Mouse (Mus musculus): ENCODE measurements around the gene Dner. TPM values are rescaled to one million over a fixed set of nuclear protein-coding genes. Genes with fewer than 3 reads are reported as not detected.

The Dner gene
- total RNA-seq, 2 experiments from 2014 or later, result 140 to 143 TPM

DNA sequence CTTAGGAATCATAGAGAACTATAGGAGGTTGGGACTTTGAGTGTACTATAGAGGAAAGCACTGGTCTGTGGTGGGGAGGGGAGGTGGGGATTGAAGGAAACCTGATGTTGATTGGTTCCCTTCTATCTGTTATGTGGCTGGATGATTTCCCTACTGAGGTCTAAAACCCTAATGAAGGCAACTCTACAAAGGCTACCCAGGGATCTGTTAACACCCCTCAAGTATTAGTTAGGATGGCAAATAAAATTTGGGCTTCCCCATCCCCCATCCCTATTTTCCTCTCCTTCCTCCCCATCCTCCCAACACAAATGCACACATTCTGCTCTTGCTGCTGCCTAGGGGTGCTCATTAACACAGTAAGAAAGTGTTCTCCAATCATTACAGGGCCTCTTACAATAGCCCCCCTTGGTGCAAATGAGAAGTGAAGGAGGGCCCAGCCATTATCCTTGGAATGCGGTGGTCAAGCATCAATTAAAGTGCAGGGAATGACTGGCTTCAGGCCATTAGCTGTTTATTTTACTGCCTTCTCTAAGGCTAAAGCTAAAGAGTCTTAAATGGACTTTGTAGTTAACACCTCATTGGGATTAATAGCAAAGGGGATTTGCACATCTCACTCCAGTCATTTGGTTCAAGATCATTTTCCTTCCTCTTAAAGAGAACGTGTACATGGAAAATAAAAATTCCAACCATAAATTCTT is 146.5 kb downstream of the Dner start:
- no peak for DNase-seq (ENCODE audit: low spot score in 2 of 2)

DNA sequence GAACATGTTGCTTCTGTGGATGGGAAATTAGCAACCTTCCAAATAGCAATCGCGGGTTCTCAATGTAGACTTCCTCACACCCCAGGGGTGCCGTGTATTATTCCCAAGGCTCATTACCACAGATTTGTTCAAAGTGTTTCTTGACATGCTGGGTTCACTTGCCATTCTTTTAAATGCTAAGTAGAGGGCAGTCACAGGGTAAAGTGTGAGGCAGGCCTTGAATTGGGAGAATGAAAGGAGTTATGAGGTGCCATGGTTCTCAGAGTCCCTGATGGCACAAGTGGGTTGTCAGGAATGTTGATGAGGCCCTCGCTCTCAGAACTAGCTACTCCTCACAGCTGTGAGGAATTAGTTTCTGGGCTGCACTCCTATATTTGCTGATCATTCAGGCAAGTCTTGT is 160.0 kb downstream of the Dner start:
- no peak for DNase-seq (ENCODE audit: low spot score in 2 of 2)

- DNase-seq (ENCODE audit: low spot score in 2 of 2), result no peak
These were observed 170.5 kb downstream of the Dner start for GRCm38 (mm10) chr1:84525514-84525913.

DNA sequence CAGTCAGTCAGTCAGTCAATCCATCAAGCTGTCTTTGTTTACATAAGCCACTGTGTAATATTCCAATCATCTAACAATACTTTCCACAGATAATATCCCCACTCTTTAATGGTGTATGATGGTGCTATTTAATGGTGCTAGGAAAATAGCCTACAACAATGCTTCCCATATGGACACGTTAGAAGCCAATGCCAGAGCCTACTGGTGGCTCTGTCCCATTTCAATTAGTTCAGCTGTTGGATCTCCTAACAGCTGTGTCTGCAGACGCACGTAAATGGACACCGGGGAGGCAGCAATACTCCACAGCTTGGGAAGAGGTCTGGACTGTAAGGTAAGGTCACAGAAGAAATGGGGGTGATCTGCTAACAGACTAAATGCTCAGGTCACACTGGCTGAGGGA is 171.6 kb downstream of the Dner start:
- no peak for DNase-seq (ENCODE audit: low spot score in 2 of 2)

- DNase-seq (ENCODE audit: low spot score in 2 of 2), result peak in 1 of 2 experiments; percentile 17
These were observed 173.1 kb downstream of the Dner start for GRCm38 (mm10) chr1:84522963-84523280.

GRCm38 (mm10) chr1:84522256-84522962 is 173.6 kb downstream of the Dner start:
- DNase-seq (ENCODE audit: low spot score in 2 of 2), result no peak

DNA sequence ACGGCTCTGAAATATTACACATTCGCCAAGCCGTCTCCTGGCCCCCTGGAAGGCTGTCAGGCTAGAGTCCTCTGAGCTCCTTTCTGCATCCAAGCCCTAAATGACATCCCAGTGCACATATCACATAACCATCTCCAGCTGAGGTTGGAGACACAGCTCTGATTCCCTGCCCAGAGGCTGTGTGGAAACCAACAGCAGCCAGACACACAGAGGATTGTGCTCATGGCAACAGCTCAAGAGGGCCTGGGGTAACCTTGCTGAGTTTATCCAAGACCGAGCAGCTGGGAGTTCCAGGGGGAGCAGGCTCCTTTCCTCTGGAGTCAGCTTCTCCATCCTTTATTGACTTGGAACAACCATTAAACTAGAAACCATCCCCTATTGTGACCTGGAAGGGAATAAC is 177.7 kb downstream of the Dner start:
- no peak for DNase-seq (ENCODE audit: low spot score in 2 of 2)

DNA sequence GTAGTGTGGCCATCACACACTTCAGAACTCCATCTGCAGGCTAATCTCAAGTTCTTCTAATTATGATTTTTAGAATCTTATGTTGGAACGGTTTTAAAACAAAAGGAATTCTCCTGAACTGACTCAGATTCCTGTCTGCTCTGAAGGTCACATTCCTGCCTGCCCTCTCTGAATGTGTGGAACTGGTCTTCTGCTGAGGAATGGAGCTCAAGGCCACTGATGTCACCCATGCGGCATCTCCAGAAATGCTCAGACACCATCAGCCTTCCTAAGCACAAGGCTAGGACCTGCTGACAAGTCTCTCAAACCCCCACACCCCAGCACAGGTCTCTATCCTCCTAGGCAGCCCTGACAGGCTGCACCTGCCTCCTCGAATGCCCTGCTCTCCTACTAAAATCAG is 182.8 kb downstream of the Dner start:
- no peak for DNase-seq (ENCODE audit: low spot score in 2 of 2)

DNA sequence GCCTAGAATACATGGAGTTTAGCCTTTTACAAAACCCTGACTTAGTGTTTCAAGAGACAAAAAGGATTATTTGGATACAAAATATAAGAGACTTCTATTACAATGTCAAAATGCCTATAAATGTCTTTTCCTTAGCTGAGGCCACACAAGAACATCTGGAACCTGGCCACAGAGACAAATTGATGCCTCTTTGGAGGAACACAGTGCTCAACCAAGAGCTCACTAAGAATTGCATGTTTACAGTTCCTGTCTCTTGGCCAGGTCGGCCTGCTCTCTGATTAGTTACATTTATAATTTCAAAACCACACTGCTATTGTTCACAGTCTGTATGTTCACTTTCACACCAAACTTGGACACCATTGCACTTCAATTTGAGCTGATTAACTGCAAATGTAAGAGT is 187.5 kb downstream of the Dner start:
- no peak for DNase-seq (ENCODE audit: low spot score in 2 of 2)

DNA sequence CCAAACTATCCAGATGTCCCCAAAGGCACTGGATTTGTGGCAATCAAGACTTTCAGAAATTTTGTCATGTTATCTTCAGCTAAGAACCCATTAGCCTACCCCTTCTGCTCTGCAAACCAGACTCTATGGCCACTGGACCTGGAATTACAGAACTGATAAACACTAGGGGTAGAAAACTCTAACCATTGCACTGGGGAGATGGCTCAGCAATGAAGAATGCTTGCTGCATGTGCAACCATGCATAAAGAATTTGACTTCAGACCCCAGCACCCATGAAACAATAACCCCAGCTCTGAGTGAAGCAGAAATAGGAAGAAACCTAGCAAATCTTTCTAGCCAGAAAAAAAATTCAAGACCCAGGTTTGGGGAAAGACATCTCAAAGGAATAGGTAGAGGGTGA is 188.5 kb downstream of the Dner start:
- no peak for DNase-seq (ENCODE audit: low spot score in 2 of 2)

DNA sequence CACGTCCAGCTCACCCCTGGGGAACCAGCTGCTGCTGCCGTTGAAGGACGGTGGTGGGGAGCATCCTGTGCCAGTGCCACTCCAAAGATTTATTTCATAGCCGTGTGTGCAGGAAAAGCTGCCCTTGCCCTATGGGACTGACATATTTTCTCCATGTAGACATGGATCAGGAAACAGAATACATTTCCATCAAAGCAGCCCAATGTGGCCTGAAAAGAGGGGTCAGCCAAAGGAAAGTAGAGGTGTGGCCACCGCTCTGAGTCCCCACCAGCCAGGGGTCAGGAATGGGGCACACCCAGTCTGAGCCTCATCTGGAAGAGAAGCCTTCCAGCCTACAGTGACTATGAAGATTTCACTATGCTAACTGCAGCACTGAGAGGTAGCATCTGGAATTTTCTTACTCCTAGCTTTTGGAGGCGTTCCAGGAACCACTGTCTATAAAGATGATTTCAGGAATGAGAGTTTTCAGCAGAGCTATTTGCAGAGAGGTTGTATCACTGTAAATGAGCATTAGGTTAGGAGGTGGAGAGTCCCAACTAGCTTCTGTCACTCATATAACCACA is 189.0 kb downstream of the Dner start:
- DNase-seq (ENCODE audit: low spot score in 2 of 2), result peak in 1 of 2 experiments; percentile 2

DNA sequence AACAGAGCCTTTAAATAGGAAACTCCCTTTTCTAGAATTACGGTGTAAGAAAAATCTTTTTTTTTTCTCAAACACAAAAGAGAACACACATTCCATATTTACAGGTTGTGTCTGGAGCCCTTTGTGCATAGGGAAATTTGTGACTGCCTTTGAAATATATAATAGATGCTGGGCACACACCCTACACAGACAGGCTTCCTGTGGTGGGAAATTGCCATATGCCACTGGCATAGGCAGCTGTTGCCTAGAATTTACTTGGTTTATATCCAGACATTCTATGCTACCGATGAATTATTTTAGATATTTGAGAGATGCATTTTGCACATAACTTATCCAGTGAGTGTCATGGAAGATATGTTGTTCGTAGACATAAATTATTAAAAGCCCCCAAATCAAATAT is 195.3 kb downstream of the Dner start:
- no peak for DNase-seq (ENCODE audit: low spot score in 2 of 2)

DNA sequence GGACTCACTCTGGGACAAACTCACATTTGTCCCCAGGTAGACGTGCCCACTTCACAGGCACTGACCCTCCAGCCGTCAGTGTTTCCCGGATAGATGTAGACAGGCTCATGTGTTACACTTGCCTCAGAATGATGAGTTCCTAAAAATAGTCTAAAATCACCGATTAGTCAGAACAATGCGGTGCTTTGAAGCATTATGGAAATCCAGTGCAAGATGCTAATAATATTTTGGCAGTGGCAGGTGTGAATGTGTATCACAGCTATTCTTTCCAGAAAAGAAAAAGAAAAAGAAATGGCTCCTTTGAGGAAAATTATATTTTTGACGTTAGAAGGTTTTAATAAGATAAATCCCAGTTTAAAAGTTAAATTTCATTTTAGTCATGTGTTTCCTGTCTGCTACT is 204.3 kb downstream of the Dner start:
- DNase-seq (ENCODE audit: low spot score in 2 of 2), result no peak

DNA sequence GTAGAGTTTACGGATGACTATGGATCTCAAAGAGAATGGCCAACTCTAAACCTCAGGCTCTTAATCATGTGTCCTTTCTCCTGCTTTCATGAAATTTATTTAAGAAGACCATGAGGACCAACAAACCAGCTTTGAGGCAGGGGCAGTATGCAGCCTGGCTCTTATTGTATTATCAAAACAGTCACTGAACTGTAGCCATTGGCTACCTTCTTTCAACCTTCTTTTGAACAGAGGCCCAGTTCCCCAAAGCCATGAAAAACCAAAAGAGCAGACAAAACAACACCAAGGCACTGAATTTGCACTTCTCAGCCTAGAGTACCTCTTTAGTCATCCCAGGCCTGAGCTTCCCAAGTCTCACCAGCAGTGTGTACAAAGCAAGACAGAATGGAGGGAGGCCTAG is 207.5 kb downstream of the Dner start:
- no peak for DNase-seq (ENCODE audit: low spot score in 2 of 2)

GRCm38 (mm10) chr1:84485066-84485465 is 211.0 kb downstream of the Dner start:
- DNase-seq (ENCODE audit: low spot score in 2 of 2), result no peak

DNA sequence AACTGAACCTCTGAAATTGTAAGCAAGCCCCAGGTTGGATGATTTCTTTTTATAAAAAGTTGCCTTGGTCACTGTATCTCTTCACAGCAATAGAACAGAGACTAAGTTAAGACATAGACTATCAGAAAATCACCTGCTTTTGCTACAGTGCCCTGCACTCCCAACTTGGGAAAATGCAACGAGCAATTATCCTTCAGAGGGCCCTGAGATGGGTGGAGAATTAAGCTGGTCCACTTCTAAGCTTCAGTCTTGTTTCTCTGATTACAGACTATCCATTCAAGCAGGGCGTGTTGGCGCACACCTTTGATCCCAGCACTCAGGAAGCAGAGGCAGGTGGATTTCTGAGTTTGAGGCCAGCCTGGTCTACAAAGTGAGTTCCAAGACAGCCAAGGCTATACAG is 211.4 kb downstream of the Dner start:
- no peak for DNase-seq (ENCODE audit: low spot score in 2 of 2)

- DNase-seq (ENCODE audit: low spot score in 2 of 2), result no peak
These were observed 216.0 kb downstream of the Dner start for GRCm38 (mm10) chr1:84479976-84480375.

DNA sequence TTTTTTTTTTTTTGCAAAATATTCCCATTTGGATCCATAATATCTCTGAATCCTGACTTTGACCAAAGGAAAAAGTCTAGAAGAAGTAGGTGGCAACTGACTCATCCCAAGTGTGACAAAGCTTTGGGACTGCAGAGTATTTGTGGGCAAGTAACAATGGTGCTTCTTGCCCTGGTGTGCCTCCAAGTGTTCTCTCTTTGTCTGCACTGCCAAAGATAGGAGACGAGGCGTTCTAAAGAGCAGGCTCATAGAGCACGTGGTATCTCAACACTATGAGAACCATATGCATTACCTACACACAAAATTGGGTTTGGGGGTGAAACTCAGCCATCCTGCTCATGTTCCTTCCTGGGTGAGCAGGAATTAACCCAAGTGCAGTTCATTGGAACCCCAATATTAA is 221.7 kb downstream of the Dner start:
- DNase-seq (ENCODE audit: low spot score in 2 of 2), result no peak

DNA sequence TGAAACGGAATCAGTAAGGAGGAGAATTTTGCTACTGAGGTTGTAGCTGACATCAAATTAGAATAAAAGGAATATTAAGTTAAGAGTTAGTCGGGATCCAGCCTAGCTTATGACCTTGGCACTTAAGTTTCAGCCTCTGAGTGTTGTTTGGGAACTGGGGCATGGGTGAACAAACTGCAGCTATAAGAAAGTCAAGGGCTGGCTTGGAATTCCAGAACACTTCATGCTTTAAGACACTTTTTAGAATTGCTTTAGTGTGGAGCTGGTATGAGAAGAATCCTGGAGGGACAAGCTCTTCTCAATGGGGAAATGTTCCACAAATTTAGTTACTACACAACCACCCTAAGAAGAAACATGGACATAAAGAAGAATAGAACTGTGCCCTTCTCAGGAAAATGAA is 223.8 kb downstream of the Dner start:
- DNase-seq (ENCODE audit: low spot score in 2 of 2), result no peak

- DNase-seq (ENCODE audit: low spot score in 2 of 2), result no peak
These were observed 225.7 kb downstream of the Dner start for GRCm38 (mm10) chr1:84470342-84470741.

DNA sequence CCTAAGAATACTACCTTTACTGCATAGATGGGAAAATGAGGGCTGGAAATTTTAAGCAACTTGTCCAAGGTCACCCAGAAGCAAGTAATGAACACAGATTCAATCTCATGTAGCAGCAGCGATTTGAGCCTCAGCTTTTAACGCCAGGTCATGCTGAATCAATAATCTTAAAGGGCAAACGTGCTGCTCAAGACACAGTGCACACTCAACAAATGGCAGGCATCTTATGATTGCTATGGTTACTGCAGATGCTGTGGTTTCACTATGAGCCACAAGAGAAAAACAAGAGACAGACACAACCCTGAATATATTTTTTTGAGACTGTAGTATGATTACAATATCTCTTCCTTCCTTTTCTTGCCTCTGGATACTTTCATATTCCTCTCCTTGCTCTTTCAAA is 228.4 kb downstream of the Dner start:
- no peak for DNase-seq (ENCODE audit: low spot score in 2 of 2)

DNA sequence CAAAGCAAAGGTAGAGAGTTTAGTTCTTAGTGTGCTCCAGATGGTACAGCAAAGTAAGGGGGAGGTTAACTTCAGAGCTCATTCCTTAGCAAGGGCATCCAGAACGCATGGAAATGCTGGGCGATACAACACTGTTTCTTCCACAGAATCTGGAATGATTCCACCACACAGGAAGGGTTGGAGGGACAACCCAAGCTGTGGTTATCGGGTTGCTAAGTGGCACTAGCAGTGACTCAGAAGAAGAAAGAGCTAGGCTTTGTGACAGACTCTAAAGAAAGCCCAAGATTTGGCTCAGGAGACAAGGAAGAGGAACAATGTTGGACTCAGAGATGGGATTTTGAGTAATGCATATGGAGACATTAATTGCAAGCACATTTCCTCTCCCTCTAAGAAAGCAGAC is 231.3 kb downstream of the Dner start:
- DNase-seq (ENCODE audit: low spot score in 2 of 2), result peak in 1 of 2 experiments; percentile 17

Measured in left cerebral cortex, adult 18-20 months (tissue).